Mouse (Mus musculus) thymus, adult 18-20 months (tissue): ENCODE measurements at regions not wholly inside any gene's neighbourhood (a gene's known extent, or its start where the extent isn't known, plus 50 kb on each side); places are given as distances from the start of the nearest gene placed in this dataset.

Source experiments
- DNase-seq, 2 experiments: peaks; one replicate each; pipeline ENCODE4 v3.0.0; 2022; ENCODE audit warnings: mixed read lengths in 2 of 2

- no peak for DNase-seq
These were observed 78.5 kb downstream of the Spata18 start for GRCm38 (mm10) chr5:73729646-73730045.

- DNase-seq = no peak
These were observed 80.2 kb downstream of the Spata18 start for GRCm38 (mm10) chr5:73731423-73731822.

GRCm38 (mm10) chr5:73731991-73732565, 80.9 kb downstream of the Spata18 start:
- DNase-seq = no peak

- DNase-seq = no peak
These were observed 89.6 kb downstream of the Spata18 start for GRCm38 (mm10) chr5:73740766-73741165.

GRCm38 (mm10) chr5:73741441-73741840, 90.3 kb downstream of the Spata18 start:
- no peak for DNase-seq

- DNase-seq = no peak
These were observed 92.8 kb downstream of the Spata18 start for GRCm38 (mm10) chr5:73743953-73744352.

- DNase-seq = no peak
These were observed 98.6 kb downstream of the Spata18 start for GRCm38 (mm10) chr5:73749791-73750190.

- no peak for DNase-seq
These were observed 101.1 kb downstream of the Spata18 start for GRCm38 (mm10) chr5:73752225-73752644.

- DNase-seq = no peak
These were observed 102.6 kb downstream of the Spata18 start for GRCm38 (mm10) chr5:73753827-73754226.

GRCm38 (mm10) chr5:73758534-73758933, 107.4 kb downstream of the Spata18 start:
- no peak for DNase-seq

- no peak for DNase-seq
These were observed 110.1 kb downstream of the Spata18 start for GRCm38 (mm10) chr5:73761236-73761635.

GRCm38 (mm10) chr5:73761709-73762108, 110.5 kb downstream of the Spata18 start:
- DNase-seq = no peak

- no peak for DNase-seq
These were observed 113.0 kb downstream of the Spata18 start for GRCm38 (mm10) chr5:73764226-73764625.

GRCm38 (mm10) chr5:73765466-73765865, 114.3 kb downstream of the Spata18 start:
- no peak for DNase-seq

- no peak for DNase-seq
These were observed 117.1 kb downstream of the Spata18 start for GRCm38 (mm10) chr5:73768253-73768652.

- no peak for DNase-seq
These were observed 124.8 kb downstream of the Spata18 start for GRCm38 (mm10) chr5:73775775-73776548.

- DNase-seq = no peak
These were observed 126.2 kb downstream of the Spata18 start for GRCm38 (mm10) chr5:73777282-73777921.

- DNase-seq = no peak
These were observed 130.2 kb downstream of the Spata18 start for GRCm38 (mm10) chr5:73781190-73781940.

GRCm38 (mm10) chr5:73782214-73783091, 131.3 kb downstream of the Spata18 start:
- no peak for DNase-seq

GRCm38 (mm10) chr5:73787275-73787674, 136.1 kb downstream of the Spata18 start:
- no peak for DNase-seq

GRCm38 (mm10) chr5:73792216-73792615, 141.0 kb downstream of the Spata18 start:
- DNase-seq = no peak

- DNase-seq = no peak
These were observed 145.0 kb downstream of the Spata18 start for GRCm38 (mm10) chr5:73796201-73796600.
